Mouse (Mus musculus) layer of hippocampus, adult 11-12 months (tissue): ENCODE results near the gene Fam205a2.
"Not testable (repeated sequence)": the region's sequence is repeated elsewhere in the genome, so short reads cannot be mapped to it uniquely, and the experiment has no call there.

Experiments
- DNase-seq: peaks from one replicate; pipeline ENCODE4 v3.0.0; 2022; ENCODE audit warnings: low spot score

Fam205a2 gene

DNA sequence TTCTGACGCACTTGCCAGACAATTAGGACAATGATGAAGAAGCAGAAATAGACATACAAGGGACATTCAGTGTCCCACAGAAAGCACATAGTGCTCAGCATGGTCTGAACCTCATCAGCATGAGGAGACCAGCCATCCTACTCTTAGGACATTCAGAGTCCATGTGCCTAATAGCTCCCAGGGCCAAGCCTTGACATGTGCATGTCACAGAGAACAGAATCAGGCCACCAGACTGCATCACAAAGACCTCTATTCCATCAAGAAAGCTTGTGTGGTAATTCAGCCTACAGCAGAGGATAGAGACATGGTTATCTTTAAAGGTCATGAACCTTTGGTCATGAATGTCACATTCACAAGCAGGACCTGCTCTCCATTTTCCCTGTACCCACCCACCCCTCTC is at the start of gene Fam205a2:
Fam205a2 (minus strand) TSS at position 101 of the 400 bp plus-strand sequence.
- DNase-seq: not testable (repeated sequence)
